Comparison of ENCODE assay signal across 14 mouse cellular contexts in the genomic region with DNA sequence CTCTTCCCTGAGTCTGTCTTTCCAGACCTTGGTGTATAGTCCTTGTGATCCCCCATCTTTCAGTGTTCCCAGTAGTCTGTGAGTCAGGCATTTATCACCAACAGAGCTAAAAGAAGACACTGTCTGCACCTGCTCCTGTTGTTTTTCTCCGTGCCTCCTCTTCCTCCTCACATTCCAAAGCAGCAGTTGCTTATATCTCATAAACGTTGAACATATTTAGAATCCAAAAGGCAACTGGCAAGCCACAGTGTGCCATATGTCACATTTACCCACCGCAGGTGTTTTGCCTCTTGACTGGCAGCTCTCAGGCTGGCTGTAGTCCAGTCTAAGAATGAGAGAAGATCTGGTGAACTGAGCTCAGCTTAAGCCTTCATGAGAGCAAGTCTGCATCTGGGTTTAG.
A peak's percentile ranks its signal among the peaks of the same experiment; 100 is the strongest.
DNase-seq lines count a peak whose midpoint lies in the region; TF ChIP-seq lines count a peak whose summit lies in the region.
"Had no signal": no experiment of that assay in that cellular context is flagged by ENCODE, and none has a peak within 500 bp of the region (broad histone marks: within the 10 kb centered on the region; RNA-seq: fewer than 3 reads in every experiment).

No protein-coding gene starts in this region.

- no peak overlapping the region for H3K27ac ChIP-seq in left cerebral cortex, adult 2 months
- H3K27ac ChIP-seq: hindbrain, embryonic 15.5 days; kidney, postnatal 0 days; limb, embryonic 15.5 days; midbrain, embryonic 10.5 days had no signal

- intact Hi-C loops in left cerebral cortex, adult 2 months (cut with DNase I) = no loop called here
- intact Hi-C loops in gastrocnemius, postnatal 36 days (cut with DNase I) = no loop called here

- DNase-seq in right cerebral cortex, adult 2 months (ENCODE audit: low spot score in 2 of 2) = peak; percentile 51 to 65
- no peak for DNase-seq in right cerebral cortex, postnatal 14 days
- DNase-seq in cerebellum, postnatal 36 days = peak; percentile 53 to 63
- peak; percentile 15 to 47 for DNase-seq in left cerebral cortex, adult 2 months (ENCODE audit: extremely low spot score in 1 of 2, low spot score in 2 of 2)
- no peak for DNase-seq in gastrocnemius, postnatal 36 days
- DNase-seq in kidney, adult 18-20 months = no peak
- no peak for DNase-seq in adipocyte (ENCODE audit: low spot score)
- DNase-seq: adrenal gland, postnatal 36 days; lung, embryonic 14.5 days had no signal

- TF ChIP-seq CTCF in left cerebral cortex, adult 2 months (IDR thresholded peaks at IDR 0.05) = no peak

- no peak overlapping the region for H3K4me3 ChIP-seq in left cerebral cortex, adult 2 months
- H3K4me3 ChIP-seq: erythroblast, embryonic 14.5 days; hindbrain, embryonic 15.5 days; limb, embryonic 15.5 days; midbrain, embryonic 10.5 days had no signal

Comparison
In these comparisons a context has a peak if more than half of its experiments do, and no peak if none do; other contexts are left out.
1. DNase-seq: peak in right cerebral cortex, adult 2 months (2 of 2), cerebellum, postnatal 36 days (2 of 2) and left cerebral cortex, adult 2 months (2 of 2); none in right cerebral cortex, postnatal 14 days (single experiment), gastrocnemius, postnatal 36 days (0 of 2), kidney, adult 18-20 months (single experiment) and adipocyte (single experiment).